Mouse (Mus musculus) C2C12 (cell line): Measurements from ENCODE around the gene Olfml3.

Experiments used
- CEBPB ChIP-seq: IDR thresholded peaks from one replicate; pipeline ENCODE4 v1.6.1; 2011; ENCODE audit warnings: low read depth, mild to moderate bottlenecking, control low read depth, moderate library complexity
- CTCF ChIP-seq: IDR thresholded peaks from one replicate; pipeline ENCODE4 v1.5.1; 2011; ENCODE audit not compliant: control insufficient read depth, insufficient read depth, insufficient read length
- MAX ChIP-seq: IDR thresholded peaks from one replicate; pipeline ENCODE4 v1.6.1; 2011; ENCODE audit warnings: mild to moderate bottlenecking, control low read depth
- MYOD1 ChIP-seq: IDR thresholded peaks from one replicate; pipeline ENCODE4 v1.6.1; 2011; ENCODE audit warnings: low read depth; ENCODE audit not compliant: control insufficient read depth, insufficient read length
- MYOG ChIP-seq: IDR thresholded peaks from one replicate; pipeline ENCODE4 v1.6.1; 2011; ENCODE audit not compliant: control insufficient read depth, insufficient read length; ENCODE audit errors: extremely low read depth
- USF1 ChIP-seq: IDR thresholded peaks from one replicate; pipeline ENCODE4 v1.6.1; 2011; ENCODE audit warnings: low read depth, mild to moderate bottlenecking, control low read depth, moderate library complexity

- TF ChIP-seq CTCF (no peak), MAX (no peak), CEBPB (no peak), USF1 (no peak), MYOG (no peak), MYOD1 (no peak)
Observed at GRCm38 (mm10) chr3:103733799-103734695, 3.8 kb downstream of the Olfml3 start.
